ENCODE assay signal across 9 mouse cellular contexts in genomic region chr6:92441205-92441604, GRCm38 (mm10).
A peak's percentile ranks its signal among the peaks of the same experiment; 100 is the strongest.
DNase-seq lines count a peak whose midpoint lies in the region; ATAC-seq and TF ChIP-seq lines count a peak whose summit lies in the region.
"Had no signal": no experiment of that assay in that cellular context is flagged by ENCODE, and none has a peak within 500 bp of the region (broad histone marks: within the 10 kb centered on the region; RNA-seq: fewer than 3 reads in every experiment).

No protein-coding gene starts in this region.

- H3K27me3 ChIP-seq in limb, embryonic 11.5 days (ENCODE audit: control insufficient read depth, insufficient read depth, low read length), result no peaks in the 10 kb centered on the region
- H3K27me3 ChIP-seq: limb, embryonic 13.5 days had no signal

- no peak overlapping the region for H3K4me2 ChIP-seq in limb, embryonic 11.5 days (ENCODE audit: low read depth, severe bottlenecking)
- H3K4me2 ChIP-seq: limb, embryonic 13.5 days had no signal

- WGBS in limb, embryonic 11.5 days, result 42% methylated on average over 2 of the region's 3 CpGs

- H3K4me1 ChIP-seq in limb, embryonic 11.5 days (ENCODE audit: control insufficient read depth, insufficient read depth, low read length), result no peaks in the 10 kb centered on the region
- H3K4me1 ChIP-seq: limb, embryonic 13.5 days had no signal

- no peaks in the 10 kb centered on the region for H3K9me3 ChIP-seq in limb, embryonic 11.5 days (ENCODE audit: control insufficient read depth, low read length)
- H3K9me3 ChIP-seq: limb, embryonic 13.5 days had no signal

- no peak overlapping the region for H3K4me3 ChIP-seq in limb, embryonic 11.5 days (ENCODE audit: low read depth, low read length)
- H3K4me3 ChIP-seq: limb, embryonic 13.5 days had no signal

- DNase-seq in cerebellum, adult 8-10 months, result peak; percentile 11
- no peak for DNase-seq in cerebellum, adult 9-11 months
- peak; percentile 35 for DNase-seq in left cerebral cortex, postnatal 4 days
- DNase-seq in left cerebral cortex, adult 8-10 months (ENCODE audit: low spot score in 2 of 2), result no peak
- DNase-seq in brain, embryonic 14.5 days (ENCODE audit: low read depth), result no peak
- DNase-seq in limb, embryonic 11.5 days (ENCODE audit: low spot score), result peak; percentile 61
- no peak for DNase-seq in right cerebral cortex, postnatal 36 days (ENCODE audit: low spot score in 2 of 2)
- no peak for DNase-seq in urinary bladder, postnatal 10 days (ENCODE audit: low spot score)

- H3K36me3 ChIP-seq in limb, embryonic 11.5 days (ENCODE audit: control insufficient read depth, insufficient read depth, low read length), result no peaks in the 10 kb centered on the region
- H3K36me3 ChIP-seq: limb, embryonic 13.5 days had no signal

- peak; percentile 30; the same call in 1 of the 2 replicates for TF ChIP-seq CTCF in brain, embryonic 14.5 days (IDR thresholded peaks at IDR 0.05; ENCODE audit: borderline replicate concordance, extremely low read depth, insufficient read depth, insufficient read length)

- no peak overlapping the region for H3K9ac ChIP-seq in limb, embryonic 11.5 days (ENCODE audit: low read length)
- H3K9ac ChIP-seq: limb, embryonic 13.5 days had no signal

- ATAC-seq in limb, embryonic 11.5 days (ENCODE audit: insufficient number of reproducible peaks, low FRiP score, low TSS enrichment, low read depth), result no peak

- H3K27ac ChIP-seq in limb, embryonic 11.5 days (replicated peaks; ENCODE audit: low read depth, low read length), result no peak overlapping the region
- H3K27ac ChIP-seq: limb, embryonic 13.5 days had no signal

- intact Hi-C loops in left cerebral cortex, postnatal 4 days (cut with DNase I), result no loop called here

- no peak for TF ChIP-seq POLR2A in brain, embryonic 14.5 days (IDR thresholded peaks at IDR 0.05; ENCODE audit: borderline replicate concordance, extremely low read depth, insufficient read depth, insufficient read length, poor library complexity, severe bottlenecking)

Comparison
In these comparisons a context has a peak if more than half of its experiments do, and no peak if none do; other contexts are left out.
1. DNase-seq: peak in cerebellum, adult 8-10 months (single experiment), left cerebral cortex, postnatal 4 days (single experiment) and limb, embryonic 11.5 days (single experiment); none in cerebellum, adult 9-11 months (single experiment), left cerebral cortex, adult 8-10 months (0 of 2), brain, embryonic 14.5 days (single experiment), right cerebral cortex, postnatal 36 days (0 of 2) and urinary bladder, postnatal 10 days (single experiment).